Mouse (Mus musculus) regulatory T cell (primary cell): ENCODE measurements around the gene Dapk2.

Experiments used
- in situ Hi-C: fragments of 300-600 bp; cut with MboI, MseI; formaldehyde crosslinking; loops from one replicate; pipeline ENCODE4 v1.15.1; 2025; ENCODE audit warnings: high pct_unique_total_duplicates

Dapk2 gene

DNA sequence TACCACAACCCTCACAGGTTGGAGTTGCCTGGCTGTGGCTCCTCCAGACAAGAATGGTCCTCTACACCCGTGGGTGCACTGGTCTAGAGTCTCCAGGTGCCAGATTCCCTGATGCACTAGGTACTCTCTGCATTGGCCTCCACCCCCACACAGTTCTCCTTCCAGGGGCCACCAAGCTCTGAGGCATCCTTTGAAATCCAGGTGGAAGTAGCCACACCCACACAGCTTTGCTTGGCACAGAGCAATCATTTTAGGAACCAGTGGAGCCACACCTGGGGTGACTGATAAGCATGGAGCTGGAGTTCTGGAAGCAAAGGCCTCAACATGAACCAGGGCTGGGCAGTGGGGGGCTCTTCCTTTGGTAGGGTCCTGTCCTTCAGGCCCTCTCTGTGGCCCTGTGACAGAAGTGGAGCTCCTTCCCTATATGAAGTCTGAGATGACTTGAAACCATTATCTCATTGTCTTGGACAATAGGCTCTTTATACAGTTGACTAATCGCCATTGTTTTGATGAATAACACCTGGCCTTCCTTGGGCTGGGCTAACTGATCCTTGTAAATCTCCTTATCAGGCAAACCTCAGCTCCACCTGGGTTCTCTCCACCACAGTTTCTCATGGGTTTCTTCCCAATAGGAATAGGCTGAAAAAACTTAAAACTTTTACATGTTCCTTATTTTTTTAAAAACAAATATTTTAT lies 70.6 kb downstream of the Dapk2 start:
- in situ Hi-C loops: no loop called here

- in situ Hi-C loops: no loop called here
Observed at GRCm38 (mm10) chr9:66231820-66232479, 73.9 kb downstream of the Dapk2 start.

GRCm38 (mm10) chr9:66236615-66237014 lies 78.6 kb downstream of the Dapk2 start:
- in situ Hi-C loops: no loop called here

DNA sequence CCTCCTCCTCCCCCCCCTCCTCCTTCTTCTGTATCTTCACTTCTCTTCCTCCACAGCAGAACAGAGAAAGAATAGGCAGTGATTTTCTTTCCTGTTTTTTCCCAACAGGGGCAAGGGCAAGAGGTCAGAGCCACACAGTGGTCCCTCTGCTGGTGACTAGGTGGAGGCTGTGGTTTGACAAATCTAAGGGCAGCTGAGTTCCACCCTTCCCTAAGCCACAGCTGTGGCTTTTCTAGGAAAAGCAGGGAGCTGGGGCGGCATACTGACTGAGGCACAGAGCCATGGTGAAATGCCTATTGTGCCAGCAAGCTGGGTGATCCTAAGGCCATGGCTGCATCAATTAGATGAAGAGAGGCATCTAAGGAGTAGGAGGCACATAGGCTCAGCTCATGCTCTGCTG lies 79.7 kb downstream of the Dapk2 start:
- in situ Hi-C loops: no loop called here

DNA sequence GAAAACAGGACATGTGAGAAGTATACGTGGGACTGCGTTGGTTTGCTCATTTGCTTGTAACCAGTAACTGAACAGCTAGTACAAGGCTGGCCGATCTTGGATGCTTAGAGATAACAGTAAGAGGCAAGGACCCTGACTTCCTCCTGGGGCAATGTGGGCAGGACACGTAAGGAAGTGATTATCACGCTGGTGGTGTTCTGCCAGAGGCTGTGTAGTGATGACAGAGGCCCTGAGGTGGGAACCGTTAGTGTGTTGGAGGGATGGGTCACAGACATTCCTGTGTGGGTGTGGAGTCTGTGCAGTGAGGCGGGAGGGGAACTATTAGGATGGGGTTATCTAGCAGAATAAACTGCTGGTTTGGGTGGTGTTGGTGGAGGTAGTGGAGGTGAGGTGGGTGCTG lies 81.2 kb downstream of the Dapk2 start:
- in situ Hi-C loops: no loop called here

DNA sequence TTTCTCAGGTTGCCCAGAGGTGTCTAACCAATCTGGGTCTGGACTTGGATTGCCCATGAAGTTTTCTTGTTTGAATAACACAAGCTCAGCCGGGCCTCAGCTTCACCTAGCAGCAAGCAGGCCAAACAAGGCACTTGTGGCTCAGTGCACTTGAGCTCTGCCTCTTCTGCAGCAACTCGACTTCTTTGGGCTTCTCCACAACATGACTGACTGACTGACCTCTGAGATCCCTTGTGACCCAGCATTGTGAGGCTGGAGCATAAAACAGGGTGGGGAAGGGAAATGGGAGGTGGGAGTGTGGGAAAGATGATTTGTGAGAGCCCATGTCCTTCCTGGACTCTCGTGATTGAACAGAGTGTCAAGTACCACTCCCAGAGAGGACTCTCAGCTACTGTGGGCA lies 81.7 kb downstream of the Dapk2 start:
- in situ Hi-C loops: loop anchor here (5.0 kb wide), 1 partner anchor 47 kb away; no protein-coding TSS in a partner anchor

DNA sequence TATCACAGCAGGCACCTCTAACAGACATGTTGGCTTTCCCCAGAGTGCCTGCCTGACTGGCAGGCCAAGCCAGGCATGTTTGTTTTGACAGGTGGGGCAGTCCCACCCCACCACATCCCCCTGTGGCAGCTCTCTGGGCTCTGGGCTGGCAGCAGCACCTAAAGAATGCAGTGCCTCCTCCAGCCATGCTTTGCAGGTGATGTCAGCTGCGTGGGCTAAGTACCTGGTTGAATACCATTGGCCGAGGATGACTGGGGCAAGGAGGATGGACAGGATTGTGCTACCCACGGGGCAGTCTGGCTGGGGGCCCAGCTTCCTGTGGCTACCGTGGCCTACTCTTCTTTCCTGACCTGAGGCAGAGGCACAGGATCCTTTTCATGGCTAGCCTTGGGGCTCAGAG lies 82.5 kb downstream of the Dapk2 start:
- in situ Hi-C loops: loop anchor here (5.0 kb wide), 1 partner anchor 48 kb away; no protein-coding TSS in a partner anchor

- in situ Hi-C loops: loop anchor here (5.0 kb wide), 1 partner anchor 49 kb away; no protein-coding TSS in a partner anchor
Observed at GRCm38 (mm10) chr9:66240991-66241390, 83.0 kb downstream of the Dapk2 start.

DNA sequence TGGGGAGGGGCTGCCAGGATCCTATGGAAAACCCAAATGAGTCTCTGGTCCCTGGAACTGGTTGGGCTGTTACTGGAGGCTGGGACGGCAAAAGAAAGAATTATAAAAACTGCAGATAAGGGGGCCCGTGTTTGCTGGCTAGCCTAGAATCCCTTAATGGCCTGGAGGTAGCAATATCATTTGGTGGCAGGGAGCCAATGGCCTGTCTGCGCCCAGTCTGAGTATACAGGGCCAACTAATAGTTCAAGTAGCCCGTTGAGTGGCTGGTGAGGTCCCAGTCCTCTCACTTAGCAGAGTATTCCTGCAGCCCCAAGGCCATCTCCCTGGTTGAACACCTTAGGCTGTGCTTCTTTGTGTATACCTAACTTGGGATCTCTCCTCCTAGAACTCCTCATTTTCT lies 83.7 kb downstream of the Dapk2 start:
- in situ Hi-C loops: loop anchor here (5.0 kb wide), 1 partner anchor 49 kb away; no protein-coding TSS in a partner anchor

- in situ Hi-C loops: loop anchor here (5.0 kb wide), 1 partner anchor 51 kb away; no protein-coding TSS in a partner anchor
Observed at GRCm38 (mm10) chr9:66243240-66243639, 85.2 kb downstream of the Dapk2 start.

- in situ Hi-C loops: loop anchor here (5.0 kb wide), 1 partner anchor 52 kb away; no protein-coding TSS in a partner anchor
Observed at GRCm38 (mm10) chr9:66244079-66244478, 86.1 kb downstream of the Dapk2 start.

GRCm38 (mm10) chr9:66245707-66246106 lies 87.7 kb downstream of the Dapk2 start:
- in situ Hi-C loops: no loop called here

GRCm38 (mm10) chr9:66249281-66249680 lies 91.3 kb downstream of the Dapk2 start:
- in situ Hi-C loops: no loop called here

DNA sequence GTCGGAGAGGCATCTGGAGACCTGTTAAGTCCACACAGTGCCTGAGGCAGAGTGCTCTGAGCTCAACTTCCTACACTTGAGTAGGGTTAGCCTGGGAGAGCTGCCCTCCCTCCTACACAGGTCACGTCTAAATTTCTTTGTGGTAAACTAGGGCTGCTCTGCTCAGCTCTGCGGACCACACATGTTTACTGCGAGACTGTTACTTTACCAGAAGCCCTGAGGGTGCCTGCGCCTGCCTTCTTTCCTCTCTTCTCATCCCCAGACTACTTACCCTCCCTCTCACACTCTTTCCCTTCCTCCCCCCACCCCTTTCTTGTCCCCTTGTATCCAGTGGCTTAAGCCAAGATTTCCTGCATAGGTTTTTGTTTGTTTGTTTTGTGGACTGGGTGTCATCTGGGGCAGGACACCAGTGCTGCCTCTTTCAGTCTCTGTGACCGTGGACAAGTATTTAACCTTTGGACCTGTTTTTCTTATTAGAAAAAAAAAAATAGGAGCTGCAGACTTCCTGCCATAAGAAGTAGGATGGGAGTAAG lies 93.2 kb downstream of the Dapk2 start:
- in situ Hi-C loops: no loop called here

DNA sequence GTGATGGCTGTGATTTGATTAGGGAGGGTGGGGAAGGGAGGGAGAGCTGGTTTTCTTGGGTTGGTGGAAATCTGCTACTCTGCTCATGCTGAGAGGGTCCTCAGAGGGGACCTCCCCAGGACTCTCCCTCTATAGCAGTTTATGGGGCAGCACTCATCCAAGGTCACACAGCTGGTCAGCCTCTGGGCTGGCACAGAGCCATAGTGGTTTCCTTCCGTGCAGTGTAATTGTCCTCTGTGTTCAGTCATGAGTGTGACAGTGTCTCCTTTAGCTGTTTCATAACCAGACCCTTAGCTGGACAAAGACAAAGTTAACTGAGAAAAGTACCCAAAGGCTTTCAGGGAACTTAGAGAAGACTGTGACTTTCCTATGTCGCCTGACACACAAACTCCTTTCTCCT lies 103.7 kb downstream of the Dapk2 start:
- in situ Hi-C loops: no loop called here

- in situ Hi-C loops: no loop called here
Observed at GRCm38 (mm10) chr9:66263701-66264100, 105.7 kb downstream of the Dapk2 start.

- in situ Hi-C loops: no loop called here
Observed at GRCm38 (mm10) chr9:66265645-66266044, 107.6 kb downstream of the Dapk2 start.

- in situ Hi-C loops: no loop called here
Observed at GRCm38 (mm10) chr9:66266237-66267170, 108.5 kb downstream of the Dapk2 start.

DNA sequence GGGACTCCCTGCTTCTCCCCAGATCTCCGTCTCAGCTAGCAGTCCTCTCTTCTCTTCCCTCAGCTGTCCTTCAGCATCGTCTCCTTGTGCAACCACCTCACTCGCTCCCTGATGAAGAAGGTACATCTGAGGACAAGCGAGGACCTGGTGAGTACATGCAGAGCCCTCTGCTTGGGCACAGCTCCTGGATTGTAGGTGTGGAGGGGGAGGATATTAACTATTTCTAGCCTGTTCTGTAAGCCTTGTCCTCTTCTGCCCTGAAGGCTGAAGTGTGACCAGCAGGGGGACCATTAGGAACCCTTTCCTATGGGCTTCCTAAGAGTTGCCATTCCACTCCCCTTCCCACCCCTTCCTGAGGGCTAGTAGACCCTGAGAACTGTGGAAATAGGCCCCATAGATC lies 110.8 kb downstream of the Dapk2 start:
- in situ Hi-C loops: no loop called here

DNA sequence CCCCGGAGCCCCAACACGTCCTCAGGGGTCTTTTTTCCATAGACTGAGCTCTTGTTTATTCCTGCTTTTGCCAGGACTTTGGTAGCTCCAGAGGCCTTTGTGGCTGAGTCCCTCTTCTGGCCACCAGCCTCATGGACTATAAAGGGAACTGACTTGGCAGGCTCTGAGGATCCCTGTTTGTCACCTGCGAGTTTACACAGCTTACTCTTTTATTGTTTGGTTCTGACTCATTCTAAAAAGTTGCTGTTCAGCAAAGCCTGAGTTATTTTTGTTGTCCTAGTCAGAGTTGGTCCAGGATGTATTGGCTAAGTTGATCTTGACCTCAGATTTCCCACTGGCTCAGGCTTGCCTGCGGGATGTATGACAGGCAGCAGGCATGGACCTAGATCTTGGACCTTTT lies 112.0 kb downstream of the Dapk2 start:
- in situ Hi-C loops: no loop called here

GRCm38 (mm10) chr9:66271726-66272125 lies 113.7 kb downstream of the Dapk2 start:
- in situ Hi-C loops: no loop called here

DNA sequence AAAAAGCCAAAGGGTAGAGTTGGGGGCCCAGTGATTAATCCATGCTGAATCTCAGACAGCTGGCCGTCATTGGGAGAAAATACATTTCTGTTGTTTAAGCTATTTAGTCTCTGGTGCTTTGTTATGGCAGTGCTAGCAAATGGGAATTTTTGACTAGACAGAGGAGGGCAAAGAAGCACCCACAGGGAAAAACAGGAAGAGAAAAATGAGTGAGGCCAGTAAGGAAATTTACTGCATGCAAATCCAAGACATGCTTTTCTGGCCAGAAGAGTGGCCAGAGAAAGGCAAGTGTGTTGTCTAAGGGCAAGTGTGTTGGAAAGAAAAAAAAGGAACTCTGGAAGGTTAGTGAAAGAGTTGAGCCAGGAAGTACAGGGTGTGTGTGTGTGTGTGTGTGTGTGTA lies 115.6 kb downstream of the Dapk2 start:
- in situ Hi-C loops: no loop called here
